Mouse (Mus musculus) CH12.LX (cell line): ENCODE measurements around the gene Apoa5. TPM values are rescaled to one million over a fixed set of nuclear protein-coding genes. Genes with fewer than 3 reads are reported as not detected.

ENCODE experiments used
- DNase-seq: peaks from one replicate; pipeline ENCODE4 v3.0.0-alpha.2; 2013; ENCODE audit errors: extremely low read depth
- H3K27ac ChIP-seq: 2 replicates; pipeline ENCODE4 v1.5.1; 2012; ENCODE audit warnings: low read depth, mild to moderate bottlenecking, control low read depth, moderate library complexity; ENCODE audit not compliant: insufficient read depth
- H3K27me3 ChIP-seq: replicated peaks from 2 replicates; pipeline ENCODE3; 2012; ENCODE audit warnings: inconsistent platforms
- H3K36me3 ChIP-seq, 2 experiments: replicated peaks in 1 of 2; 2 replicates each; pipeline versions ENCODE3 to v1.6.1; 2012; ENCODE audit warnings: inconsistent platforms in 1 of 2, low read length in 1 of 2, mild to moderate bottlenecking in 1 of 2, mixed read lengths in 1 of 2, moderate library complexity in 1 of 2; ENCODE audit not compliant: control insufficient read depth in 1 of 2, insufficient read depth in 1 of 2
- H3K4me1 ChIP-seq, 2 experiments: 2 replicates each; pipeline ENCODE4 v1.6.1; 2012; ENCODE audit warnings: inconsistent platforms in 1 of 2, moderate library complexity in 1 of 2; ENCODE audit not compliant: insufficient read depth in 2 of 2, control insufficient read depth in 1 of 2
- H3K4me2 ChIP-seq: 2 replicates; pipeline ENCODE4 v1.6.1; 2012; ENCODE audit warnings: low read depth, mild to moderate bottlenecking, control low read depth; ENCODE audit not compliant: poor library complexity, insufficient read depth, severe bottlenecking
- H3K4me3 ChIP-seq, 3 experiments: fragments of 150-350 bp in 1 of 3; sonication (generic) in 1 of 3; replicated peaks in 1 of 3; 2 replicates each; pipeline versions ENCODE3 to v1.5.1; 2011 to 2012; ENCODE audit warnings: low read depth in 2 of 3, low read length in 2 of 3, mild to moderate bottlenecking in 2 of 3, moderate library complexity in 2 of 3, control low read depth in 1 of 3, improper control_type of control experiment in 1 of 3, inconsistent platforms in 1 of 3, mixed read lengths in 1 of 3; ENCODE audit not compliant: poor library complexity in 1 of 3
- H3K79me2 ChIP-seq: replicated peaks from 2 replicates; pipeline ENCODE4 v1.6.1; 2012; ENCODE audit warnings: mild to moderate bottlenecking, moderate library complexity; ENCODE audit not compliant: control insufficient read depth, poor library complexity, insufficient read depth, severe bottlenecking; ENCODE audit errors: extremely low read depth
- H3K9ac ChIP-seq: 2 replicates; pipeline ENCODE4 v1.6.1; 2012; ENCODE audit warnings: low read depth, mild to moderate bottlenecking, control low read depth, moderate library complexity; ENCODE audit not compliant: insufficient read depth
- H3K9me3 ChIP-seq: replicated peaks from 2 replicates; pipeline ENCODE3; 2012; ENCODE audit warnings: low read length, inconsistent platforms, mixed read lengths
- BHLHE40 ChIP-seq: IDR thresholded peaks from 2 replicates; pipeline ENCODE4 v1.6.1; 2011; ENCODE audit warnings: mild to moderate bottlenecking, low read depth, low read length, improper control_type of control experiment
- CHD1 ChIP-seq: IDR thresholded peaks from 2 replicates; pipeline ENCODE4 v1.6.1; 2012; ENCODE audit warnings: low read depth, low read length, improper control_type of control experiment, inconsistent platforms
- CHD2 ChIP-seq: IDR thresholded peaks from 2 replicates; pipeline ENCODE4 v1.6.1; 2011; ENCODE audit warnings: low read length, improper control_type of control experiment
- CTCF ChIP-seq, 2 experiments: IDR thresholded peaks in 1 of 2; conservative IDR thresholded peaks in 1 of 2; 2 replicates each; pipeline ENCODE4 v1.5.1; 2011 to 2012; ENCODE audit warnings: low read depth in 2 of 2, low read length in 2 of 2, improper control_type of control experiment in 1 of 2, inconsistent platforms in 1 of 2, mild to moderate bottlenecking in 1 of 2, moderate library complexity in 1 of 2
- EP300 ChIP-seq: IDR thresholded peaks from 2 replicates; pipeline ENCODE4 v1.6.1; 2011; ENCODE audit warnings: low read length, improper control_type of control experiment
- ETS1 ChIP-seq: conservative IDR thresholded peaks from 2 replicates; pipeline ENCODE4 v1.6.1; 2012; ENCODE audit warnings: low read depth, mild to moderate bottlenecking, inconsistent platforms, low read length, improper control_type of control experiment, moderate library complexity
- HCFC1 ChIP-seq: IDR thresholded peaks from 2 replicates; pipeline ENCODE4 v1.6.1; 2012; ENCODE audit warnings: low read depth, mild to moderate bottlenecking, inconsistent platforms, low read length, improper control_type of control experiment
- IRF4 ChIP-seq: IDR thresholded peaks from 2 replicates; pipeline ENCODE4 v1.6.1; 2014; ENCODE audit warnings: low read depth, mild to moderate bottlenecking, inconsistent platforms, low read length, improper control_type of control experiment
- JUND ChIP-seq: conservative IDR thresholded peaks from 2 replicates; pipeline ENCODE4 v1.6.1; 2011; ENCODE audit warnings: low read depth, low read length, improper control_type of control experiment
- MAX ChIP-seq: IDR thresholded peaks from 2 replicates; pipeline ENCODE4 v1.6.1; 2011; ENCODE audit warnings: low read length, improper control_type of control experiment
- MAZ ChIP-seq: IDR thresholded peaks from 2 replicates; pipeline ENCODE4 v1.6.1; 2012; ENCODE audit warnings: low read depth, mild to moderate bottlenecking, inconsistent platforms, low read length, improper control_type of control experiment, moderate library complexity
- MXI1 ChIP-seq: IDR thresholded peaks from 2 replicates; pipeline ENCODE4 v1.6.1; 2011; ENCODE audit warnings: mild to moderate bottlenecking, low read depth, low read length, improper control_type of control experiment
- MYC ChIP-seq: IDR thresholded peaks from 2 replicates; pipeline ENCODE4 v1.6.1; 2011; ENCODE audit warnings: low read depth, mild to moderate bottlenecking, improper control_type of control experiment, low read length
- NELFE ChIP-seq: IDR thresholded peaks from 2 replicates; pipeline ENCODE4 v1.6.1; 2011; ENCODE audit warnings: low read depth, low read length, improper control_type of control experiment
- POLR2AphosphoS2 ChIP-seq: IDR thresholded peaks from 2 replicates; pipeline ENCODE4 v1.6.1; 2011; ENCODE audit warnings: low read depth, low read length, improper control_type of control experiment
- RAD21 ChIP-seq: IDR thresholded peaks from 2 replicates; pipeline ENCODE4 v1.6.1; 2011; ENCODE audit warnings: low read depth, mild to moderate bottlenecking, low read length, improper control_type of control experiment, moderate library complexity
- RCOR1 ChIP-seq: conservative IDR thresholded peaks from 2 replicates; pipeline ENCODE4 v1.6.1; 2012; ENCODE audit warnings: low read depth, mild to moderate bottlenecking, inconsistent platforms, low read length, improper control_type of control experiment
- SMC3 ChIP-seq: IDR thresholded peaks from 2 replicates; pipeline ENCODE4 v1.6.1; 2011; ENCODE audit warnings: low read depth, low read length, improper control_type of control experiment
- TCF12 ChIP-seq: IDR thresholded peaks from 2 replicates; pipeline ENCODE4 v1.6.1; 2014; ENCODE audit warnings: low read depth, mild to moderate bottlenecking, inconsistent platforms, low read length, improper control_type of control experiment
- USF2 ChIP-seq: conservative IDR thresholded peaks from 2 replicates; pipeline ENCODE4 v1.6.1; 2011; ENCODE audit warnings: low read depth, low read length, improper control_type of control experiment
- ZC3H11A ChIP-seq: IDR thresholded peaks from 2 replicates; pipeline ENCODE4 v1.6.1; 2012; ENCODE audit warnings: low read depth, mild to moderate bottlenecking, inconsistent platforms, low read length, improper control_type of control experiment
- ZMIZ1 ChIP-seq: IDR thresholded peaks from 2 replicates; pipeline ENCODE4 v1.6.1; 2012; ENCODE audit warnings: low read depth, mild to moderate bottlenecking, inconsistent platforms, low read length, improper control_type of control experiment
- ZNF384 ChIP-seq: IDR thresholded peaks from 2 replicates; pipeline ENCODE4 v1.6.1; 2012; ENCODE audit warnings: low read depth, low read length, improper control_type of control experiment, inconsistent platforms
- dilution Hi-C: fragments of 300-500 bp; cut with MboI; formaldehyde crosslinking; loops from 2 replicates; pipeline ENCODE4 v1.14.3; 2020; ENCODE audit warnings: low sequenced_read_pairs; ENCODE audit not compliant: extremely low pct_unique_long_range_greater_than_20kb, extremely low pct_ligation_motif_present
- in situ Hi-C: fragments of 300-500 bp; cut with MboI; formaldehyde crosslinking; loops from 3 replicates; pipeline ENCODE4 v1.14.3; 2019; ENCODE audit warnings: low sequenced_read_pairs, low pct_ligation_motif_present, low pct_unique_long_range_greater_than_20kb, mixed read lengths
- polyA plus RNA-seq: library from polyadenylated mRNA; unstranded; fragments of >175 nt; gene quantifications from 2 replicates; pipeline ENCODE4 v1.2.1, GENCODE M21; 2012; ENCODE audit warnings: low read depth; ENCODE audit not compliant: insufficient read length
- total RNA-seq, 2 experiments: library from RNA; depleted of rRNA; stranded (reverse); fragments of 300-350 nt in 1 of 2; fragments of >200 nt in 1 of 2; gene quantifications; 2 replicates each; pipeline ENCODE4 v1.2.3; 2012 to 2014

Apoa5 gene
- total and polyA plus RNA-seq, 3 experiments, result 0.08 TPM; not detected in 2

DNA sequence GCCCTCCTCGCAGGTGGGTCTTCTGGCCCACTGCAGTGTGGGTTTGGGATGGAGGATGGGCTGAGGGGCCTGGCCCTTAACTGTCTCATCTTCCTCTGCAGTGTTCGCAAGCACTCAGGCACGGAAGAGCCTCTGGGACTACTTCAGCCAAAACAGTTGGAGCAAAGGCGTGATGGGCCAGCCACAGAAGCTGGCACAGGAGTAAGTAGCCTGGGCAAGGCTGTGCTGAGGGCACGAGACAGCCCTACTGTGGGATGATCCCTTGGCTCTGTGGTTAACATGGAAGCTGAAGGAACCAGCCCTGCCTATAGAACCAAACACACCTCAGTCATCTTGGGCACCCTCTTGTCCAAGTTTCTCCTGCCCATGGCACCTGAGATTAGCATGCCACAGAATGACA is 692 bp downstream of the Apoa5 start:
- H3K4me3 ChIP-seq, result no peak overlapping the region
- H3K9ac ChIP-seq, result no peak overlapping the region
- H3K9me3 ChIP-seq, result no peaks in the 10 kb centered on the region
- DNase-seq, result no peak
- TF ChIP-seq RAD21 (no peak), ETS1 (no peak), JUND (no peak), USF2 (no peak), EP300 (no peak), TCF12 (no peak), ZNF384 (no peak), POLR2AphosphoS2 (no peak), SMC3 (no peak), ZC3H11A (no peak), CHD1 (no peak), HCFC1 (no peak), RCOR1 (no peak), MAZ (no peak), MXI1 (no peak), ZMIZ1 (no peak), NELFE (no peak), CTCF (conservative IDR thresholded peaks at IDR 0.05 in 1 of 2, IDR thresholded peaks at IDR 0.05 in 1 of 2; ENCODE audit: low read depth in 2 of 2, low read length in 2 of 2) (no peak), MYC (no peak)
- in situ Hi-C loops (no loop called here), dilution Hi-C loops (no loop called here)
- H3K79me2 ChIP-seq, result peaks cover 11% of the 10 kb centered on the region
- no peaks in the 10 kb centered on the region for H3K27me3 ChIP-seq
- no peak overlapping the region for H3K27ac ChIP-seq
- no peak overlapping the region for H3K4me2 ChIP-seq
- peaks cover 0 to 12% of the 10 kb centered on the region in 2 experiments for H3K36me3 ChIP-seq
- H3K4me1 ChIP-seq, result peaks cover 2 to 13% of the 10 kb centered on the region in 2 experiments

DNA sequence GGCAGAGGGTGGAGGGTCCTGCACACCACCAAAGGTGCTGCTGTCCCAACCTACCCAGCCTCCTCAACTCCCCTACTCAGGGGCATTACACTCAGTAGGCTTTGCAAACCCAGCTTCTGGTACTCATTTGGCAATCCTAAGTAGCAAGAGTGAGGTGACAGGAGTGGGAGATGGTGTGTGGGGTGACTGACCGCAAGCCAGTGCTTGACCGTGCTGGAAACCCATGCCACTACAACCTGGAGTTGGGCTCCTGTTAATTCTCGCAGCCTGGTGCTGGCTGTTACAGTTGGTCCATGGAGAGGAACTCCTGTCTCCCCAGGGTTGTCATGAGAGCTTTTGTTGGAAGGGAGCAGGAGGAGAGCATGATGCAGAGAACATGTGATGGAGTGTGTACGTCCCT is 2.3 kb downstream of the Apoa5 start:
- no peak overlapping the region for H3K4me2 ChIP-seq
- no peaks in the 10 kb centered on the region for H3K9me3 ChIP-seq
- DNase-seq, result no peak
- peaks cover 6 to 23% of the 10 kb centered on the region in 2 experiments for H3K4me1 ChIP-seq
- dilution Hi-C loops (no loop called here), in situ Hi-C loops (no loop called here)
- no peak overlapping the region for H3K9ac ChIP-seq
- H3K79me2 ChIP-seq, result peaks cover 17% of the 10 kb centered on the region
- peaks cover 13 to 28% of the 10 kb centered on the region in 2 experiments for H3K36me3 ChIP-seq
- H3K27ac ChIP-seq, result no peak overlapping the region
- TF ChIP-seq ETS1, result no peak
- no peak for TF ChIP-seq MYC
- TF ChIP-seq ZC3H11A, result no peak
- TF ChIP-seq BHLHE40, result no peak
- no peak for TF ChIP-seq RAD21
- no peak for TF ChIP-seq HCFC1
- no peak for TF ChIP-seq CHD2
- no peak for TF ChIP-seq IRF4
- TF ChIP-seq EP300, result no peak
- TF ChIP-seq SMC3, result no peak
- TF ChIP-seq MAX, result no peak
- TF ChIP-seq POLR2AphosphoS2, result no peak
- no peak for TF ChIP-seq CHD1
- no peak for TF ChIP-seq ZNF384
- H3K4me3 ChIP-seq, result no peak overlapping the region
- H3K27me3 ChIP-seq, result no peaks in the 10 kb centered on the region
